Mouse (Mus musculus) skeletal muscle tissue, adult 2 months (tissue): ENCODE measurements around the gene Parp1.
"Not testable (repeated sequence)": the region's sequence is repeated elsewhere in the genome, so short reads cannot be mapped to it uniquely, and the experiment has no call there.

Source experiments
- DNase-seq: peaks from one replicate; pipeline ENCODE4 v3.0.0-alpha.2; 2012; ENCODE audit warnings: low read depth, low spot score

The Parp1 gene

DNA sequence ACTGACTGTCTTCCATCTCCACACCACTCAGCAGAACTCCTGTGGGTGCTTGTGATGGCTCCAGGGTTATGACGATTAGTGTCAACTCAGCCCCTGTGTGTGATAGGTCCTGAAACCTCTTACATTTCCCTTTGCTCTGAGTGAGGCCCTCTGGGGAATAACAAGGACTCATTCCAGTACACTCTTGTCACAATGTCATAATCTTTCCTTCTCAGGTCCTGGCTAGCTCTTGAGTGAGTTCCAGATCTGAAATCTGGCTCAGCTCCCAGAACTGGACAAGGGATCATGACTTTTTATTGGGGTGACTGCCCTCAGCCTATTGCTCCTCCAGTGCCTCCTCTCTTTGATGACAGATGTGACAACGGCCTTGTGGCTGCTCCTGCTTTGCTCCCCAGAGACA lies 57.4 kb downstream of the Parp1 start:
- peak; percentile 57 for DNase-seq

DNA sequence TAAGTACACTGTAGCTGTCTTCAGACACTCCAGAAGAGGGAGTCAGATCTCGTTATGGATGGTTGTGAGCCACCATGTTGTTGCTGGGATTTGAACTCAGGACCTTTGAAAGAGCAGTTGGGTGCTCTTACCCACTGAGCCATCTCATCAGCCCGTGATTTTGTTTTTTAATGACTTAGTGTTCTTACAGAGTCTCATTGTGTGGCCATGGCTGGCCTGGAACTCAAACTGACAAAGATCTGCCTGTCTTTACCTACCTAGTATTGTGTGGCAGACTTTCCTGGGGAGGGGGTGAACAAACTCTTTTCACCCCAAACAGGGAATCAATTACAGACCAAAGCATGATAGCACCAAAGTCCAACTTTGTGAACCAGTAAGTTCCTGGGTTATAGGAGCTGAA lies 69.1 kb downstream of the Parp1 start:
- DNase-seq, result not testable (repeated sequence)

DNA sequence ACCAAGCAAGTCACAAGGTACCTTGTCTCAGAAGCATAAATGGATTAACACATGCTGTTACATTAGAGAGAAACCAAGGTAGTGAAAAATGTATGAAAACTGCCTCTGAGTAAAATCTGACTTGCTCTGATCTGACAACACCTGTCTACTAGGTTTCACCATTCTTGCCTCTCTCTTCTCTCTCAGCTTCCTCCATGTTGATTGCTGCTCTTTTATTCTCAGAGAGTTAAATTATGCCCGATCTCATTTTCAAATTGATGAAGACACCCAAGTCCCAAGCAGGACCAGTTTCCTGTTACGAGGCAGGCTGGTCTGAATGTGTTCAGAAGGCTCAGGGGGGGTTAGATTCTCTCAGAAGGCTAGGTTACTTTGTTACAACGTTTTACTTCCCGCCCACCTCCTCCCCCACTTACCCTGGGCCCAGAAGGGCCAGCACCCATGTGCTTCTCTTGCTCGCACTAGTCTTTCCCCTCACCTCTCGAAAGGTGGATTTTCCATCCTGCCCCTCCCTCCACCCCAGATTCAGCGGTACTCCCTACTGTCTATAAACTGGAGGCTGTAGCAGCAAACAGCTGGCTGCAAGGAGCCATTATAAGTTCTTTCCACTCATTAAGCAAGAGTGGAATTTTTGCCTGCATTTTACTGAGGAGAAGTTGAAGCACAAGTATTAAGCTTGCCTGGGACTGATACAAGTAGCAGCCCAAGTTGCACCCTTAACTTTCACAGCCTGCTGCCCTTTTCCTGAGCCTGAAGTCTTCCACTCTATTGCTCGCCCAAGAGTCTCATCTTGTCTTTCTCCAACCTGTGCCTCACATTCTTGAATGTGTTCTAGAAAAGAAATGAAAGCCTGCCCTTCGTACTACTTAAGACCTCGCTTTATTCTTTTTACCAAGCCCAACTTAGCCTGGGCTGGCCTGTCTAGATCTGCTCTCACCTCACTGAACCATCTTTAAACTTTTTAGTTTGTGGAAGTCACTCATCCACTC lies 71.0 kb downstream of the Parp1 start:
- DNase-seq, result no peak

DNA sequence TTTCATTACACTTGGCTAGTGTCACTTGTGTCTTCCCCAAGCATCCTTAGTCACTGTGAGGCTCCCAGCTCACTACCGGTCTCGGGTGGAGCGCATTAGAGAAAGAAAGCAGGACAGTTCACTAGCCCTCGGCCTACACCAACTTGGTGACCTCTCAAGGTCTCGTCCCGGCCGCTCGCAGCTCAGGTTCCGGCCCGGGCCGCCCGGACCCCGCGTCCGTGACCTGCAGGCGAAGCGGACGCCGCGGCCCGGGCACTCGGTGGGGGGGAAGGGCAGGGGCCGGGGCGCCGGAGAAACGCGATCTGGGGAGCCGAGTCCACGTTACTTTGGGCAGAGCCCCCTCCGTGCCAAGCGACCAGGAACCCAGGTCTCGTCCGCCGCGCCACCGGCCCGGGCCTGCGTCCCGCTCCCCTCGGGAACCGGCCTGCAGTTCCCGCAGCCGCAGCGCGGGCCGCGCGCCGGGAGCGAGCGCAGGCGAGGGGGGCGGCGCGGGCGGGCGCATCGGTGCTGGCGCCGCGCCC lies 71.9 kb downstream of the Parp1 start:
- peak; percentile 19 for DNase-seq

DNA sequence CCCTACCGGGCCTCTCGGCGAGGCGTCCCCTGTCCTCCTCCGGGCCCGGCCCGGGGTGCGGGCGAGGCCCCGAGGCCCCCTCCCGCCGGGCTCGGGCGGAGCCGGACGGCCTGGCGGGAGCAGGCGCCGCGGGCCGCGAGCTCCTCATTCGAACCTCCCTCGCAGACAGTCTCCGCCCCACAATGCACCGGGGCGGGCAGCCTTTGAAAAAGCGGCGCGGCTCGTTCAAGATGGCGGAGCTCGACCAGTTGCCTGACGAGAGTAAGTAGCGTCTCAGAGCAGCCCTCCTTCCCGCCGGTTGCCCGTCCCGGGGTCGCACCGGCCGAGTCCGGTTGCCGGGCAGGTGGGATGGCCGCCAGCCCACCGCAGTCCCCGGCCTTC lies 72.4 kb downstream of the Parp1 start, which contains the start of gene Lin9:
Gene Lin9 (plus strand): TSS at position 14 of the 381 bp plus-strand sequence.
- DNase-seq, result peak; percentile 73

DNA sequence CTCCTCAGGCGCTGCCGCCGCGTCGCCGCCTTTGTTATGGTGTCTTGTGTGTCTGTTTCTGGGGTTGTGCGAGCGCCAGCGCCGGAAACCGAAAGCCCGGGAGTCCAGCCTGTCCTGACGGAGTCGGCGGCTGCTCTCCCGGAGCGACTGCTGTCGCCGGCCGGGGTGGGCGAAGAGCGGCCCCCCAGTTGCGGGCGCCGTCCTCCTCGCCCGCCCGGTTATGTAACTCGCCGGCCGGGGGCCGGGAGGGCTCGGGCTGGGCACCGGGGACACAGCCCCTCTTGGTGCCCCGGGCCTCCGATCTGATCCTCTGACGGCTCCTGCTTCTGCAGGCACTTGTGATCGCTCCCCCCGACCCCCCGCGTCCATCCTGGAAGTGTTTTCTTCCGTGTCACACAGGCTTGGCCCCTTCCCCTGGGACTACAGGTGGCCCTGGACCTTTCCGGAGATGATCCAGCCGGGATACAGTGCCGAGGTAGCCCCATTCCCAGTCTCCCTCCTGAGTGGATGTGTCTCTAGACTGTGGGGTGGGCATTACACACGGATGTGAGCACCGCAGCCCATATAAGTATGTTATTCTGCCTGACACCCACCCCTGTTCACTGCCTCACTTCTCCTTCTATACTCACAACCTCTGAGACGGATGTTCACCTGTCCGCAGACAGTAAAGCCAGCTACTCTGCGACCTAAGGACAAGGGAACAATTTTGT lies 72.9 kb downstream of the Parp1 start:
- DNase-seq, result no peak

DNA sequence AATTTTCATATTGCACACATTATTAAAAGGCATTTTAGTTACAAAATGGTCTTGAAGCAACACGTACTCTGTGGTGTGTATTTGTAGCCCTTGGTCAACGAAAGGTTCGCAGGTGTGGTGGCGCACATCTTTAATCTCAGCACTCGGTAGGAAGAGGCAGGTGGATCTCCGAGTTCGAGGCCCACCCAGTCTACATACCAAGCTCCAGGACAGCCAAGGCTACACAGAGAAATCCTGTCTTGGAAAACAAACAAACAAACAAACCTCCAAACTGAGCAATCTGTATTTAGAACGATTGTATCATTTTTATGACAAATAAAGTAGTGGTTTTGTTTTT lies 73.5 kb downstream of the Parp1 start:
- no peak for DNase-seq
